Mouse (Mus musculus) CD4-positive naive resting alpha-beta T cell, adult 76 days (primary cell): ENCODE results near the gene Fnip2. TPM values are rescaled to one million over a fixed set of nuclear protein-coding genes. Genes with fewer than 3 reads are reported as not detected.

Experiments
- total RNA-seq: library from RNA; stranded (reverse); gene quantifications from one replicate; pipeline ENCODE4 v1.2.4, GENCODE M21; 2023

Fnip2 gene
- 1.5 TPM for total RNA-seq

DNA sequence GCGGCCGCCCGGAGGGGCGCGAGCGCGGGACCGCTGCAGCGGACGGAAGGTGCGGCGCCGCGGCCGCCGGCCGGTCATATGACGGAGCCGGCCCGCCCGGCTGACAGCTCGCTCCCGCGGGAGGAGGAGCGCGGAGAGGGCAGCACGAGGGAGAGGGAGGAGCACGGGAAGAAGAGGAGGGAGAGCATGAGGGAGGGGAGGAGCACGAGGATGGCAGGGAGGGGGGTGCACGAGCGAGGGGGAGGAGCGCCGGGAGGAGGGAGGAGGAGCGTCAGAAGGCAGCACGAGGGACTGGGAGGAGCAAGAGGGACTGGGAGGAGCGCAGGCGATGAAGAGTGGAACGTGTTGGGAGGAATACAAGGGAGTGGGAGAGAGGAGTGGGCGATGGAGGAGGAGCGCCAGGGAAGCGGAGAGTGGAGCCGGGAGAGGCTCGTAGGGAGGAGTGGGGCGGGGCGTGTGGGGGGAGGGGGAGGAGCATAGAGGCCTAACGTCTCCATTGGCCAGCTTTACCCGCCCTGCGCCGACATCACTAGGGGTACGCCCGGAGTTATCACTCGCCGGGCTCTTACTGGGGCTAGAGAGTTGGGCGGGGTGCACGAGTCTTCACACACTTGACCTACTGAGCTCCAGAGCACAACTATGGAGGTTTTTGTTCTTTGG lies at the start of gene Fnip2:
Fnip2 (minus strand) TSS at position 94 of the 660 bp plus-strand sequence.

DNA sequence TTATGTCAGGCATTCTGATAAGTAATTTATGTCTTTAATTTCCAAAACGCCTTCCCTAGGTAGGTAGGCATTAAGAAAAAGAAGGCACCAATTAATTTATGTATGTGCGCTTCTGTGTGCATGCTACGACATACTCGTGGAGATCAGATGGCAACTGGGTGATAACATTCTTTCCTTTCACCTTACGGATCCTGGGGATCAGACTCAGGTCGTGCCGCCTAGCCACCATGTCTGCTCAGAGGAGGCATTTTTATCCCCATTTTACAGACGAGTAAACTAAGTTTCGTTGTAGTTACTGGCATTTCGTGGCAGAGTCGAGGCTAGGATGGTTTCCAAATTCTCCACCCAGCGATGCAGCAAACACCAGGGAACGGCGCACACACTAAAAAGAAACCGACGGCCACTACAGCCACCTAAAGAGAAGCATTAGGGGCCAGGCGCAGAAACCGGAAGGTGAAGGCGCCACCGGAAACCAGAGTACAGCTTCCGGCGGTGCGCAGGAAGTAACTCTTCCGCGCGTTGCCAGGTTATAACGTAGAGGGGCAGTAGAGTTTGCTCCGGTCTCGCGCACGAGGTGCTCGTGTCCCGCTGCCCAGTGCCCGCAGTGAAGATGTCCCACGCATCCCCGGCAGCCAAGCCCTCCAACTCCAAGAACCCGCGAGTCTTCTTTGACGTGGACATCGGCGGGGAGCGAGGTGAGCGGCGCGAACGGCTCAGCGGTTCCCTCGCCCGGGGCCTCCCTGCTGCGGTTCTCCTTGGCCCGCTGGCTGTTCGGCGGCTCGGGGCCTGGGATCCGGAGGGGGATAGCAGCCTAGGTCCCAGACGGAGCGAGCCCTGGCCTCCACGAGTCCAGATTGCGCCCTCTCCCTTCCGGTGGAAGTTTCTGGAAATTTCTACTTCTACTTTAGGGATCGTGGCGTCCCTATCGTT lies 23.5 kb upstream of the Fnip2 start, which contains the start of gene Ppid:
Ppid (plus strand) TSS at position 480 of the 930 bp plus-strand sequence.

Other genes starting within 250 kb of the Fnip2 start
- gene Gm17359, start 231.1 kb downstream of the Fnip2 start, total RNA-seq: not detected
- 69.8 TPM for gene Ppid, start 23.5 kb upstream of the Fnip2 start, total RNA-seq
- 3.8 TPM for gene 4930579G24Rik, start 61.3 kb upstream of the Fnip2 start, total RNA-seq
- gene Etfdh, start 61.7 kb upstream of the Fnip2 start, total RNA-seq: 24.9 TPM
- gene Rxfp1, start 170.1 kb upstream of the Fnip2 start, total RNA-seq: not detected